Mouse (Mus musculus): ENCODE data around the gene Knop1.

- TF ChIP-seq TAL1 (IDR thresholded peaks at IDR 0.05; ENCODE audit: low read length) = no peak
- no peak for TF ChIP-seq USF1 (IDR thresholded peaks at IDR 0.05; ENCODE audit: low read depth, low read length)
- no peak for TF ChIP-seq ZNF384 (IDR thresholded peaks at IDR 0.05; ENCODE audit: low read depth, low read length)
- no peak for TF ChIP-seq GATA1 (IDR thresholded peaks at IDR 0.05; ENCODE audit: low read depth, low read length)
- no peak for TF ChIP-seq CTCF (IDR thresholded peaks at IDR 0.05 in 2 of 3, conservative IDR thresholded peaks at IDR 0.05 in 1 of 3; ENCODE audit: control insufficient read depth in 1 of 3, insufficient read depth in 1 of 3, low read depth in 2 of 3, low read length in 3 of 3, poor library complexity in 1 of 3, severe bottlenecking in 1 of 3)
- no peak for TF ChIP-seq EP300 (IDR thresholded peaks at IDR 0.05; ENCODE audit: low read depth in 1 of 2, low read length in 2 of 2)
- no peak for TF ChIP-seq ZC3H11A (IDR thresholded peaks at IDR 0.05; ENCODE audit: low read depth, low read length)
- no peak for TF ChIP-seq SIN3A (IDR thresholded peaks at IDR 0.05; ENCODE audit: low read length)
- TF ChIP-seq POLR2AphosphoS5 (IDR thresholded peaks at IDR 0.05; ENCODE audit: borderline replicate concordance, low read depth, low read length) = no peak
- TF ChIP-seq NELFE (IDR thresholded peaks at IDR 0.05; ENCODE audit: low read depth, low read length) = no peak
- no peak for TF ChIP-seq POLR2A (IDR thresholded peaks at IDR 0.05; ENCODE audit: control insufficient read depth in 1 of 2, insufficient read depth in 1 of 2, low read depth in 1 of 2, low read length in 2 of 2, poor library complexity in 1 of 2)
- TF ChIP-seq RAD21 (IDR thresholded peaks at IDR 0.05; ENCODE audit: low read depth, low read length) = no peak
- no peak for TF ChIP-seq GABPA (IDR thresholded peaks at IDR 0.05; ENCODE audit: low read depth, low read length)
Measured at GRCm38 (mm10) chr7:118900090-118900489, 44.0 kb upstream of the Knop1 start.
